Mouse (Mus musculus): Measurements from ENCODE around the gene Mark4.

Gene Mark4

DNA sequence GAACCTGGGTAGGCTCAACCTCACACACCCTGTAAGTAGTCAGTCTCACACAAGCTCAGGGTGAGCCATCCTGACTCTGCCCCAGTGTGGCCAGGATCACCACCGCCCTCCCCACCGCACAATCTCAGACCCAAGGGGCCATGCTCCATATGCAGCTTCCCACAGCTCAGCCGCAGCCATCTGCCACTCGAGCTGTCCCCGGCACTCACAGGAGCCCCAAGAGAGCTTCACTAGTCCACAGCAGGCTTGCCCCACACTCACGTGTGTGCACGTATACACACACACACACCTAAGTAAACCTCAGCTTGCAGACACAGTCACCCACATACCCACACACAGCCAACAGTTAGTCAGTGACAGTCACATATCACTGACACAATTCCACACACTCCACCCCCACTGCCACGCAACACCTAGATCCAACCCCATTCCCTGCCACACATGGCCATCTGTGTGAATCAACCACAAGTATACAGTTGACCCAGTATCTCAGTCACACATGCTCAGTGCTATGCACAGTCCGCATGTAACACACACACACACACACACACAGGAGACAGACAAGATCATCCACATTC is 56.0 kb downstream of the Mark4 start:
- TF ChIP-seq GATA4 (IDR thresholded peaks at IDR 0.05; ENCODE audit: insufficient replicate concordance, low read length): no peak

DNA sequence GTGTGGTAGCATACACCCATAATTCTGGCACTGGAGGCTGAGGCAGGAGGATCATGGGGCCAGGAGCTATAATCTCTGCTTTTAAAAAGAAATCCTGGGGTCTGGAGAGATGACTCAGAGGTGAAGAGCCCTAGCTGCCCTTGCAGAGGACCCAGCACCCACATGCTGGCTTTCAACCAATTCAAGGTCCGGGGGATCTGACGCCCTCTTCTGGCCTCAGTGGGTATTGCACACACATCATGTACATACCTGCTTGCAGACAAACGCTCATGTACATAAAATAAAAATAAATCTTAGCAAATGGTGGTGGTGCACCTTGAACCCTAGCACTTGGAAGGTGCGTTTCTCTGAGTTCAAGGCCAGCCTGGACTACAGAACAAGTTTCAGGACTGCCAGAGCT is 57.7 kb downstream of the Mark4 start:
- no peak for TF ChIP-seq GATA4 (IDR thresholded peaks at IDR 0.05; ENCODE audit: insufficient replicate concordance, low read length)

GRCm38 (mm10) chr7:19399496-19400280 is 58.9 kb downstream of the Mark4 start:
- TF ChIP-seq GATA4 (IDR thresholded peaks at IDR 0.05; ENCODE audit: insufficient replicate concordance, low read length): no peak

GRCm38 (mm10) chr7:19394484-19394883 is 64.1 kb downstream of the Mark4 start:
- TF ChIP-seq GATA4 (IDR thresholded peaks at IDR 0.05; ENCODE audit: insufficient replicate concordance, low read length): no peak

DNA sequence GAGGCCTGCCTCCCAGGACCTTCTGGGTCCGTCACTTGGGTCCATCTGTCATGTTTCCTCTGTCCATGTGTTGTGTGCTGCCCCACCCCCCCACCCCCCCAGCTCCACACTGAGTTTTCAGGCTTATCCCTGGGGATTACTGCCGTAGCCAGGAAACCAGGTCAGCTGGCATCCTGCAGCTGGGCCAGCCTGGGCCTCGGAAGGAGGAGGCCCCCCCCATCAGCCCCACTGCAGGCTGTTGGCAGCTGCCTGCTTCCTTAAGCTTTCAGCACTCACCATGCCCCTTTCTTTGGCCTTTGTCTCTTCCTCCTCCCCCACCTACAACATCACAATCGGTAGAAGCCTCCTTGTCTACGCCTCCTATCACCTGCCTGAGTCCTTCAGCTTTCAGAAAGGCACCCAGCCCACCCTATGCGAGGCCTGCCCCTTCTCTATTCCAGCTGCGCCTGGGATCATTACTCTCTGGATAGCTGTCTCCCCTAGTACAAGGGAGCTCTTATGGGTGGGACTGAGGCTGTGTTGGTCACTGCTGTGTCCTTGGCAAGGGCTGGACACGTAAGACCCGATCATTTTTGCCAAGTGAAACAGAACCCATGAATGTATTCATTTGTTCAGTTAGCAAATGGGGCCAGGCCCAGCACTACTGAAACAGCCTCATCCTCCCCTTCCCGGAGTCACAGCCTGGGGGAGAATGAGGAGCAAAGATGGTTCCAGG is 69.8 kb downstream of the Mark4 start:
- no peak for TF ChIP-seq GATA4 (IDR thresholded peaks at IDR 0.05; ENCODE audit: insufficient replicate concordance, low read length)

- TF ChIP-seq GATA4 (IDR thresholded peaks at IDR 0.05; ENCODE audit: insufficient replicate concordance, low read length): no peak
These were observed 74.9 kb downstream of the Mark4 start for GRCm38 (mm10) chr7:19383708-19384107.

GRCm38 (mm10) chr7:19382166-19382541 is 76.5 kb downstream of the Mark4 start:
- no peak for TF ChIP-seq GATA4 (IDR thresholded peaks at IDR 0.05; ENCODE audit: insufficient replicate concordance, low read length)

DNA sequence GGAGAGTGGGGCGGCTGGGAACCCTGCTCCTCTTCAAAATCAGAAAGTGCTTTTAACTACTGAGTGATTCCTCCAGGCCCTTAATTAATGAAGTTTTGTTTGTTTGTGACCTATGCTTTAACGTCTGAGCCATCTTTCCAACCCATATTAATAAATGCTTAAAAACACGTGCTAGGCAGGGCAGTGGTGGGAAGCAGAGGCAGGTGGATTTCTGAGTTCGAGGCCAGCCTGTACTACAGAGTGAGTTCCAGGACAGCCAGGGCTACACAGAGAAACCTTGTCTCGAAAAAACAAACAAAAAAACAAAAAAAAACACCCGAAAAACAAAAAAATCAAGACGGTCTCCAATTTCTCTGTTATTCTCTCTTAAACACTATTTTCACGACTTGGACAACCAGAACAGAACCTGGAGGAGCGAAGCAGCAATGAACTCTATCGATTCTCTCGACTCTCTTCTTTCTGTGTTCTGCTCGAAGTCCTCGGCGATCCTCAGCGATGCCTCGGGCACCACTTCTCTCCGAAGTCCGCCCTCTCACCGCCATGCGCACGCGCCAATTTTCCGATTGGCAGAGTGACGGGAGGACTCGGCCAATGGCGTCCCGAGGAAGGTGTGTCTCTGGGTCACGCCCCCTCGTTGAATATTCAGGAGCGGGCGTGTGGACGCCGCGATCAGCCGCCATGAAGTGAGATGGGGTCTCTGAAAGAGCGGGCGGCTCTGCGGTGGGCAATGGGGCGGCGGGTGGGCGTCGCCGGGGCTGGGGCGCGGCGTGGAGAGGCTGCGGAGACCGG is 77.0 kb downstream of the Mark4 start, which contains the start of gene Ercc2:
TSS of gene Ercc2 (plus strand) at position 634 of the 789 bp plus-strand sequence.
- TF ChIP-seq GATA4 (IDR thresholded peaks at IDR 0.05; ENCODE audit: insufficient replicate concordance, low read length): peak; percentile 52; the same call in 1 of the 2 replicates

- TF ChIP-seq GATA4 (IDR thresholded peaks at IDR 0.05; ENCODE audit: insufficient replicate concordance, low read length): no peak
These were observed 80.6 kb downstream of the Mark4 start for GRCm38 (mm10) chr7:19378049-19378448.

- TF ChIP-seq GATA4 (IDR thresholded peaks at IDR 0.05; ENCODE audit: insufficient replicate concordance, low read length): no peak
These were observed 82.6 kb downstream of the Mark4 start for GRCm38 (mm10) chr7:19376019-19376418.

- no peak for TF ChIP-seq GATA4 (IDR thresholded peaks at IDR 0.05; ENCODE audit: insufficient replicate concordance, low read length)
These were observed 83.3 kb downstream of the Mark4 start for GRCm38 (mm10) chr7:19375368-19375767.

All from liver, adult (tissue).